Mouse (Mus musculus): ENCODE data around the gene Rab44.
A peak's percentile ranks its signal among the peaks of the same experiment; 100 is the strongest.

Gene Rab44

GRCm38 (mm10) chr17:29135066-29135465, 21.1 kb downstream of the Rab44 start:
- DNase-seq (ENCODE audit: low spot score in 2 of 2) = no peak

- DNase-seq (ENCODE audit: low spot score in 2 of 2) = no peak
Observed at GRCm38 (mm10) chr17:29136236-29136635, 22.3 kb downstream of the Rab44 start.

DNA sequence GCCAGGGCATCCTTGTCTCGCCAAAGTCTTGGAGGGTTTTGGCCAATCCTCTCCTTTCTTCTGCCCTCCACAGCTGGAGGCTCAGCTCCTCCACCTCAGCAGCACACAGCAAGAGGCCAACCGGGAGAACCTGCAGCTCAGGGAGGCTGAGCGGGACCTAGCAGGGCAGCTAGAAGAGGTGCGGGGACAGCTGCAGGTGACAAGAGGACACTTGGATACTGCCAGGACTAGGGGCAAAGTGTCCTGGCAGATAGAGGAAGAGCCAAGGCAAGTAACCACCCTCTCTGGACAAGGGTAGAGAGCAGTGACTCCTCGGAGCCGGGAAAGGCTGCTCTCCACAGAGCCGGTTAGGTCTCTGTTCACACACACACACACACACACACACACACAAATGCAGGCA, 24.0 kb downstream of the Rab44 start:
- DNase-seq (ENCODE audit: low spot score in 2 of 2) = no peak

- DNase-seq (ENCODE audit: low spot score in 2 of 2) = no peak
Observed at GRCm38 (mm10) chr17:29141577-29141976, 27.6 kb downstream of the Rab44 start.

DNA sequence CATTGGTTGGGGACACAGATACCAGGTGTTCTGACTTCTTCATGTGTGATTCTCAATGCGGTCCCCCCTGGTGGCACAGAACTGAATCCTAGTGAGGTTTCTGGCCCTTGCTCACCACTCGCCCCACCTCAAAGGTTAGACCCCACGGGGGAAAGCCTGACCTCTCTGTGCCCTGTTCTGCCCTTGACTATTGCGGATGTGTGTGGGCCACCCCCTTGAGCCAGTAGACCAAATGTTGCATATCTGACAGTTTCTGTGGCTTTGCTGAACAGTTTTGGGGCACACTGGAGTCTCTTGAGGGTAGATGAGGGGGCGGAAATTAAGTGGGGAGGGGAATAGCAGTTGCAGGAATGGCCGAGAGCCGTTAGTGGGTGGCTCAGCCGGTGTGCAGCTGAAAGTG, 29.3 kb downstream of the Rab44 start:
- DNase-seq (ENCODE audit: low spot score in 2 of 2) = peak in 1 of 2 experiments; percentile 26

DNA sequence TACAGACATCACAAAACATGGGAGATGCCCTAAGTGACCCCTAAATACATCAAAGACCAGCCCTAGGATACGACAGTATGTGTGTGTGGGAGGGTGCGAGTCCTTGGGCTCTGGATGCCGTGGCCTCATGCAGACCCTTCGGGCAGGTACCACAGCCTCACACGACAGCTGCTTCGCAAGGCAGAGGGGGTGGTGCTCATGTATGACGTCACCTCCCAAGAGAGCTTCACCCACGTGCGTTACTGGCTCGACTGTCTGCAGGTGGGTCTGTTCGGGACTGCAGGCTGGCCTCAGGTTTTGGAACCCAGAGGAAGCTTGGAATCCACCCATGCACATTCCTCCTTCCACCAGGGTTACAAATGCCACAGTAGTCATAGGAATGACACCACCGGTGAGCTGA, 31.2 kb downstream of the Rab44 start:
- DNase-seq (ENCODE audit: low spot score in 2 of 2) = peak in 1 of 2 experiments; percentile 53

DNA sequence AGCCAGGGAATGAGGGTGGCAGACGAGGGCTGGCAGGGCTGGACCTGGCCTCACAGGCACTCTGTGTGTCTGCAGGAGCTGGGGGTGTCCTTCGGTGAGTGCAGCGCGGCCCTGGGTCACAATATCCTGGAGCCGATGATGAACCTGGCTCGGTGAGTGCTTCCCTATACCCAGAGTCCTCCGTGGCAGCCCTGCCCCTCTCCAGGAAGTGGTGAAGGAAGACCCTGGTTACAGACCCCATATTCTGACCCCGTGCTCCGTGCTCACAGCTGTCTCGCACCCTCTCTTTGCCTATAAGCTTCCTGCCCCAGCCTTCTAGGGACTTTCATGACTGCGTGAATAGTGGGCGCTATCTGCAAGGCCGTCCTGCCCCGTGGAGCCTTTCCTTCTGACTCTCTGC, 33.3 kb downstream of the Rab44 start:
- DNase-seq (ENCODE audit: low spot score in 2 of 2) = no peak

- DNase-seq (ENCODE audit: low spot score in 2 of 2) = no peak
Observed at GRCm38 (mm10) chr17:29147773-29148172, 33.8 kb downstream of the Rab44 start.

- DNase-seq (ENCODE audit: low spot score in 2 of 2) = no peak
Observed at GRCm38 (mm10) chr17:29149766-29150165, 35.8 kb downstream of the Rab44 start.

DNA sequence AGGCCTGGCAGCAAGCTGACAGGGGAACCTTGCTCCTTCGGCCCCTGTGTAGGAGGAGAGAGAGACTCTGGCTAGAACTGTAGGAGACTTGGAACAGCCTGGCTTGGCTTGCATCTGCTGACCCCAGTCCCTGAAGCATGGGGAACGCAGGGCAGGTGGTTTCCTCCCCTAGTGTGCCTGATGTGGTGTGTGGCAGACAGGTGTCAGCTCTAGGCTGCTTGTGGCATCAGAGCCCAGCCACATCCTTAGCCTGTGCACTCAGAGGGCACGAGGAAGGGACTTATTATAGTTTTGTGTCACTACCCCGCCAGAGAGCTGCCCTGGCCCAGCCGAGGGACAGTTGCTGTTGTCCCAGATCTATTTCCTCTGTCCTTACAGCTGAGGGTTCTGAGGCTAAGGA, 38.6 kb downstream of the Rab44 start:
- peak; percentile 33 to 37 for DNase-seq (ENCODE audit: low spot score in 2 of 2)

DNA sequence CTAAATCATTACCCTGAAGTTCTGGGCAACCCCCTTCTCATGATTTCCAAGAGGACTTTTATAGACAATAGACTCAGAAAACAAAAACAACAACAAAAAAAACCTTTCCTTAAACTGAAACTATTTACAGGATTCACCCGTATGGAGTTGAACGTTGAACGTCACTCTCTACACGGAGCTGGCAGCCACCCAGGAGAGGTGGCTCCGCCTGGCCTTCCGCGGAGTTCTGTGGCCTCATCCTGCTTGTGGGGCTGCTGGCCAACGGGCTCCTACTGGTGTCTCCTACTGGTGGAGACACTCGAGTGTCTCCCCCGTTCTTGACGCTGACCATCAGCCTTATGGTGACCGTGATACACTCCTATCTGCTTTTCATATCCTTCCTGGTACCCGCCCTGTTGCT, 40.3 kb downstream of the Rab44 start:
- DNase-seq (ENCODE audit: low spot score in 2 of 2) = no peak

DNA sequence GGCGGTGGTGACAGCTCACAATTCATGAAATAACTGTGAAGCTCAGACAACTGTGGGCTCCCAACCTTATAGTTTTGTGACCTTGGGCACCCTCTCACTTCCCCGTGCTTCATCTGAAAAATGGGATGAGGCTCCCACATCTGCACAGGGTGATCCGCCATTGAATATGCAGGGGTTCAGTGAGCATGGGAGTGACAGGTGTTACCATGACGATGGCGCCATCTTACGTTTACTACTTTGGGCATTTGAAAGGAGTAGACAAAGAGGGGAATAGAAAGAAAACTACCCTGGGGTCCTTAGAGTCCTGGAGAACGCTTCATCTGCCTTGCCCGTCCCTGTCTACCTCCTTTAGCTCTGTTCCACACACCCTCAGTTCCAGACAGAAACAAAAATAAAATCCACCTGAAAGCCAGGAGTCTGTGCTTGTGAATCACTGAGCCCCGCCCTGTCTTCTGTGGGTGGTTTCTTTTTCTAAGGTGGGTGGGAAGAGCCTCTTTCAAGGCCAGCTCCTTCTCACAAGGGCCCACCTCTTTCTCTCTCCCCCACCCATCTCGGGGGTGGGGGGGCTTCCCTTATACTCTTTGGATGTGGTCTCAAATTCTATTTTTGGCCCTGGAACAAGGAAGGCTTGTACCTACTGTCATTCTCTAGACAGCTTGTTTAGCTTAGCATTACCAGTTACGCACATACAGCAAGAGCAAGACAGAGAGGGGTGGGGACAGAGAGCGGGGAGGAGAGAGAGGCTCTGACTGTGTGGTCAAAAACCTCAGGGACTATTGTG, 41.6 kb downstream of the Rab44 start:
- no peak for DNase-seq (ENCODE audit: low spot score in 2 of 2)

GRCm38 (mm10) chr17:29156396-29156795, 42.5 kb downstream of the Rab44 start:
- no peak for DNase-seq (ENCODE audit: low spot score in 2 of 2)

DNA sequence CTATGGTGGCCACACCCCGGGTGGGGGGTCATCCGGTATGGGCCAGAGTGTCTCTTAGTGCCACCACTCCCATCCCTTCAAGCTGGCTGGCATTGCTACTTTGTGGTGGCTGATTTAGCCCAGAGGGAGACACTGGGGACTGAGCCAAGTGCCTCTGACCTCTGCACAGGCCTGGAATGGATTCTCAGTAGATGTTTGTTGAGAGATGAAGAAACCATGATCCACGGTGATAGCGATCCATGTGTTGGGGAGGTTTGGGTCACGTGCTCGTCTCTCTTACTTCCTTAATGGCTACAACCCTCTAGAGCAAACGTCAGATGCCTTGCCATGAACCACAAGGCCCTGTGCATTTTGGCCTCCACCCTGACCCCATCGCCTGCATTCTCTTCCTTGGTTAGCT, 42.9 kb downstream of the Rab44 start:
- no peak for DNase-seq (ENCODE audit: low spot score in 2 of 2)

DNA sequence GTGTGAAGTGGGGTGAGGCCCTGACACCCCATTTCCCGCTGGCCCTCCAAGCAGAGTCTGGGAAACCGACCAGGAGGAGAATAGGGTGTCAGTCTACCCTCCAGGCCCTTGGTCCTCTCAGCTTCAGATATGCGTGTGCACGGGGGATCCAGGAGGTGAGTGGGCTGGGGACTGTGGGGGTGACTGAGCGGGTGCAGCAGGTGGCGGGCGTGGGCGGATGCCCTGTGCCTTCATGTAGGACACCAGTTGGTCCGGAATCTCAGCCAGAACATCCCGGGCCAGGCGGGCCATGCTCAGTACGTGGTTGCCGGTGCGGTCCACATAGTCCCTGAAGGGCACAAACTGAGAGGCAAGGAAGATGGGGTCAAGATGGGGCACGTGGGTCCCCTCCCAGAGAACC, 45.0 kb downstream of the Rab44 start:
- DNase-seq (ENCODE audit: low spot score in 2 of 2) = no peak

- DNase-seq (ENCODE audit: low spot score in 2 of 2) = no peak
Observed at GRCm38 (mm10) chr17:29159320-29159719, 45.4 kb downstream of the Rab44 start.

- DNase-seq (ENCODE audit: low spot score in 2 of 2) = no peak
Observed at GRCm38 (mm10) chr17:29159743-29160455, 46.0 kb downstream of the Rab44 start.

DNA sequence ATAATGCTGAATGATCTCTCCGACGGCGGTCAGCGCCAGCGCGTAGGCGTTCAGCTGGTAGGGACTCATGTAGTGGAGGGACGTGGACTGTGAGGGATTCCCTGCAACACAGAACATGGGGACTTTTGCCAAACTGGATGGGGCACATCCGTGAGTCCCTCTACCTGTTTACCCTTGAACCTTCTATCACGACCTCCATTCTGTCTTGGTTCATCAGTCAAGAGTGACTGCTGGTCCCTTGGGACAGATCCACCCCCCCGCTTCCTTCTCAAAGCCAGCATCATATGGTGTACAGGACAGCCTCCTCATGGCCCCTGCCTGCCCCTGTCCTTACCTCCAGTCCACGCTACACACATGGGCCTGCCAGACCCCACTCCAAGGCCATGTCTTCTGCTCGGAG, 48.4 kb downstream of the Rab44 start:
- no peak for DNase-seq (ENCODE audit: low spot score in 2 of 2)

GRCm38 (mm10) chr17:29164469-29165111, 50.6 kb downstream of the Rab44 start:
- peak; percentile 41 to 47 for DNase-seq (ENCODE audit: low spot score in 2 of 2)

- DNase-seq (ENCODE audit: low spot score in 2 of 2) = no peak
Observed at GRCm38 (mm10) chr17:29165452-29165851, 51.5 kb downstream of the Rab44 start.

DNA sequence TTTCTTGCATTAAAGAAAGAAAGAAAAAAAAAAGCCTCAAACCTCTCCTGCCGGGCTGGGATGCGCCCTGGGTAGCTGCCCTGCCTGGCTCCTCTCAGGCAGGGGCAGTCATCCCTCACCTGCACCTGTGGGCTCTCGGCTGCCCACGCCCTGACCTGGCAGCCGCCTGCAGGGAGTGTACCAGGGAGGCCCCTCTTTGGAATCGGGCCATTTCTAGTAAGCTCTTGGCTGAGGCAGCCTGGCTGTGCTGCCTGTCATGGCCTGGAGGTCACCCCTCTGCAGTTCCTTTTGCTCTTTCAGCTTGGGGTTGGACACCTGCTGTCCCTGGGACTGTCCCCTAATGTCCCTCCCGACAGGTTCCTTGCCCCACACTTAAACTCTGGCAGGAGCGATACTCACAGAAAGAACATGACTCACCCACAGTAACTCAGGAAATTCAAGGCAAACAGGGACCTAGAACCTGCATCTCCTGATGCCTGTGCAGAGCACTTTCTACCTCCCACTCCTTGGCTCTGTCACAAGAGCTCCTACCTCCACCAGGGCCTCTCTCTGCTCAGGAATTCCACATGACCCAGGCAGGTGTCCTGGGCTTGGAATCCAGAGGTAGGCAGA, 52.1 kb downstream of the Rab44 start:
- DNase-seq (ENCODE audit: low spot score in 2 of 2) = no peak

- peak; percentile 59 to 73 for DNase-seq (ENCODE audit: low spot score in 2 of 2)
Observed at GRCm38 (mm10) chr17:29167371-29167770, 53.4 kb downstream of the Rab44 start.

All from natural killer cell, adult 2 months (primary cell).